Comparison of ENCODE assay signal across 8 mouse cellular contexts in genomic region chr8:85665146-85665545, GRCm38 (mm10). TPM values are rescaled to one million over a fixed set of nuclear protein-coding genes. Genes with fewer than 3 reads are reported as not detected.
DNase-seq lines count a peak whose midpoint lies in the region; ATAC-seq lines count a peak whose summit lies in the region.

No protein-coding gene starts in this region.

- H3K4me1 ChIP-seq in heart, embryonic 12.5 days (replicated peaks), result no peaks in the 10 kb centered on the region
- no peaks in the 10 kb centered on the region for H3K4me1 ChIP-seq in midbrain, embryonic 11.5 days (ENCODE audit: control insufficient read depth, insufficient read depth, low read length)
- H3K4me1 ChIP-seq in midbrain, embryonic 10.5 days, result no peaks in the 10 kb centered on the region

- H3K27me3 ChIP-seq in heart, embryonic 12.5 days (replicated peaks), result no peaks in the 10 kb centered on the region
- H3K27me3 ChIP-seq in midbrain, embryonic 11.5 days (ENCODE audit: control insufficient read depth, insufficient read depth, low read length), result no peaks in the 10 kb centered on the region
- H3K27me3 ChIP-seq in midbrain, embryonic 10.5 days (ENCODE audit: low read depth, poor library complexity, severe bottlenecking), result no peaks in the 10 kb centered on the region

- DNase-seq in heart, adult 18-20 months, result peak; percentile 16 to 49
- DNase-seq in midbrain, embryonic 11.5 days (ENCODE audit: low spot score, missing footprints), result peak; percentile 53
- DNase-seq in midbrain, embryonic 10.5 days (ENCODE audit: low spot score), result no peak
- peak; percentile 73 for DNase-seq in NIH3T3 (ENCODE audit: low read depth)
- DNase-seq in kidney, postnatal 36 days, result peak; percentile 47 to 56
- no peak for DNase-seq in left cerebral cortex, adult 9 months (ENCODE audit: low spot score in 2 of 2)
- DNase-seq in ovary, postnatal 36 days (ENCODE audit: low spot score), result no peak

- H3K9ac ChIP-seq in heart, embryonic 12.5 days, result no peak overlapping the region
- H3K9ac ChIP-seq in midbrain, embryonic 11.5 days (ENCODE audit: low read length), result no peak overlapping the region

- no peak for ATAC-seq in heart, embryonic 12.5 days (ENCODE audit: insufficient number of reproducible peaks, low FRiP score)
- ATAC-seq in midbrain, embryonic 11.5 days (ENCODE audit: low FRiP score), result no peak

- H3K36me3 ChIP-seq in heart, embryonic 12.5 days, result no peaks in the 10 kb centered on the region
- no peaks in the 10 kb centered on the region for H3K36me3 ChIP-seq in midbrain, embryonic 11.5 days (ENCODE audit: control insufficient read depth, insufficient read depth, low read length)
- peaks cover 32% of the 10 kb centered on the region for H3K36me3 ChIP-seq in midbrain, embryonic 10.5 days

- H3K27ac ChIP-seq in heart, embryonic 12.5 days (ENCODE audit: poor library complexity, severe bottlenecking), result no peak overlapping the region
- no peak overlapping the region for H3K27ac ChIP-seq in midbrain, embryonic 11.5 days (ENCODE audit: low read depth, low read length)
- no peak overlapping the region for H3K27ac ChIP-seq in midbrain, embryonic 10.5 days (replicated peaks)

- H3K4me3 ChIP-seq in heart, embryonic 12.5 days, result no peak overlapping the region
- no peak overlapping the region for H3K4me3 ChIP-seq in midbrain, embryonic 11.5 days (ENCODE audit: low read depth, low read length)
- H3K4me3 ChIP-seq in midbrain, embryonic 10.5 days, result no peak overlapping the region

- H3K4me2 ChIP-seq in heart, embryonic 12.5 days, result no peak overlapping the region
- H3K4me2 ChIP-seq in midbrain, embryonic 11.5 days, result no peak overlapping the region

- H3K9me3 ChIP-seq in heart, embryonic 12.5 days (replicated peaks), result no peaks in the 10 kb centered on the region
- no peaks in the 10 kb centered on the region for H3K9me3 ChIP-seq in midbrain, embryonic 11.5 days (ENCODE audit: control insufficient read depth, low read length)
- no peaks in the 10 kb centered on the region for H3K9me3 ChIP-seq in midbrain, embryonic 10.5 days (replicated peaks)

RNA-seq across cellular contexts. Expression of gene Neto2, which starts 35.6 kb away (rescaled TPM):
- under 1 TPM; 0.94 to 0.95 TPM for total RNA-seq in heart, adult 18-20 months (2021)
- polyA plus RNA-seq in heart, embryonic 12.5 days (2016; fragmentation: Nextera tagmentation; extraction: Ambion mirVana), result 6.4 and 7.6 TPM in 2 replicates
- 35.0 and 37.4 TPM in 2 replicates for polyA plus RNA-seq in midbrain, embryonic 11.5 days (2014; fragmentation: Nextera tagmentation; extraction: Ambion mirVana)
- 16.8 and 21.3 TPM in 2 replicates for polyA plus RNA-seq in midbrain, embryonic 10.5 days (2016; fragmentation: Nextera tagmentation; extraction: Ambion mirVana)

Comparison
In these comparisons a context has a peak if more than half of its experiments do, and no peak if none do; other contexts are left out.
1. DNase-seq: peak in heart, adult 18-20 months (2 of 2), midbrain, embryonic 11.5 days (single experiment), NIH3T3 (single experiment) and kidney, postnatal 36 days (2 of 2); none in midbrain, embryonic 10.5 days (single experiment), left cerebral cortex, adult 9 months (0 of 2) and ovary, postnatal 36 days (single experiment).